In the genomic region with DNA sequence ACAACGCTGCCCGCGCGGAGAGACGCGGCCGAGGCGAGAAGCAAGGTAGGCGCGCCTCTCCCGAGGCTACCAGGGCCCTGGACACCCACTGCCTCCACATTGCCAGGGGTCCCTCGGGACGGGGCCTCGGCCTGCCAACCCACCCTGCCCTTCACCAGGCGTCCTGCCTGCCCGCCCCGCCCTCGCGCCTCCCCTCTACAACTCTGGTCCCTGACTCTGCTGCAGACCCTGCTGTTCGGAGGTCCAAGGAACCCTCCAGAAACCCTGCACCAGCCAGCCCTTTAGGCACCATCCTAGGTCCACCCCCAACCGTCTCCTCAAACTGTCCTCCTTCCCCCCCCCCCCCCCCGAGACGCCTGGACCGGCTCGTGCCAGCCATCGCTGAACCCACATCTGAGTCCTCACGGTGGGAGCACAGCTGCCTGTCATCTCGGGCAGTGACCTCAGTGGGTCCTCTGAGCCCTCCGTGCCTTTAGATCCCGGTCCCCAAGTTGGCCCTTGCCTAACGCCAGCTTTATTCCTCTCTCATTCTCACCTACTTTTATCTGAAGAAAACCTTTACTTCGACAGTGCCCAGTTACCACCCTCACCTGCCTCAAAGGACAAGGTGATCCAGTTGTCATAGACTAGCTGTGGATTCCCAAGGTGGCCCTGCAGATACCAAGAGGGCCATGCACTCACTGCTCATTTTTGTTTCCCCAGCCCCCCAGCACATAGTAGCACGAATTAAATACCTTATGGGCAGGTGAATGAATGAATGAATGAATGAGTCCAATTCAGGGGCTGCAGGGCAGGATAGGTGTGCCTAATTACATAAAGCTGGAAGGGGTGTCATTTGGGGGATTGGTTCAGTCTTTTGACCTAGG, we compare ENCODE assay signal across 8 mouse cellular contexts. TPM values are rescaled to one million over a fixed set of nuclear protein-coding genes. Genes with fewer than 3 reads are reported as not detected.
DNase-seq lines count a peak whose midpoint lies in the region; ATAC-seq and TF ChIP-seq lines count a peak whose summit lies in the region.

No protein-coding gene starts in this region.

- peak; percentile 77 for ATAC-seq in lung, embryonic 15.5 days (ENCODE audit: borderline replicate concordance, extremely low read depth, low FRiP score, low TSS enrichment)
- ATAC-seq in granulocyte monocyte progenitor cell, adult 5-6 weeks (replicated peaks; ENCODE audit: poor library complexity, severe bottlenecking) = no peak

- peak overlapping the region; percentile 83 for H3K9ac ChIP-seq in lung, embryonic 15.5 days

- H3K27ac ChIP-seq in lung, embryonic 15.5 days = peak overlapping the region; percentile 69; the same call in 1 of the 2 replicates
- H3K27ac ChIP-seq in forebrain, embryonic 10.5 days = peak overlapping the region; percentile 87
- H3K27ac ChIP-seq in limb, embryonic 10.5 days = peak overlapping the region; percentile 80
- peak overlapping the region; percentile 78 for H3K27ac ChIP-seq in small intestine, adult 2 months (ENCODE audit: insufficient read depth, low read depth, low read length)

- H3K4me2 ChIP-seq in lung, embryonic 15.5 days = peak overlapping the region; percentile 93

- no peaks in the 10 kb centered on the region for H3K36me3 ChIP-seq in lung, embryonic 15.5 days
- no peaks in the 10 kb centered on the region for H3K36me3 ChIP-seq in forebrain, embryonic 10.5 days (replicated peaks)
- no peaks in the 10 kb centered on the region for H3K36me3 ChIP-seq in limb, embryonic 10.5 days
- H3K36me3 ChIP-seq in small intestine, adult 2 months (ENCODE audit: control insufficient read depth, insufficient read depth, low read length) = no peaks in the 10 kb centered on the region

- WGBS in lung, embryonic 15.5 days = 6% methylated on average over 22 of the region's 33 CpGs
- 7% methylated on average over 32 of the region's 33 CpGs for WGBS in forebrain, embryonic 10.5 days
- 8% methylated on average over 32 of the region's 33 CpGs for WGBS in limb, embryonic 10.5 days
- 4% methylated on average over 31 of the region's 33 CpGs for WGBS in small intestine, adult 2 months

- DNase-seq in lung, postnatal 10 days = no peak
- DNase-seq in forebrain, embryonic 10.5 days (ENCODE audit: extremely low spot score, low spot score) = no peak
- no peak for DNase-seq in limb, embryonic 10.5 days (ENCODE audit: low spot score)
- DNase-seq in layer of hippocampus, postnatal 10 days (ENCODE audit: low spot score in 2 of 2) = no peak
- DNase-seq in adrenal gland, adult 18-20 months (ENCODE audit: low spot score in 2 of 2) = no peak

- H3K4me3 ChIP-seq in lung, embryonic 15.5 days = peak overlapping the region; percentile 83
- H3K4me3 ChIP-seq in forebrain, embryonic 10.5 days = peak overlapping the region; percentile 80
- peak overlapping the region; percentile 74 for H3K4me3 ChIP-seq in limb, embryonic 10.5 days
- H3K4me3 ChIP-seq in small intestine, adult 2 months (ENCODE audit: low read depth, low read length) = peak overlapping the region; percentile 75

- TF ChIP-seq CTCF in small intestine, adult 2 months (IDR thresholded peaks at IDR 0.05; ENCODE audit: extremely low read depth, insufficient read length, insufficient replicate concordance, low read depth, low read length) = no peak

- H3K4me1 ChIP-seq in lung, embryonic 15.5 days = peaks cover 24% of the 10 kb centered on the region; the same call in 1 of the 2 replicates
- H3K4me1 ChIP-seq in forebrain, embryonic 10.5 days = peaks cover 21% of the 10 kb centered on the region
- peaks cover 15% of the 10 kb centered on the region for H3K4me1 ChIP-seq in limb, embryonic 10.5 days
- H3K4me1 ChIP-seq in small intestine, adult 2 months (ENCODE audit: control insufficient read depth, insufficient read depth, insufficient read length, low read length) = peaks cover 3% of the 10 kb centered on the region

- H3K9me3 ChIP-seq in lung, embryonic 15.5 days = no peaks in the 10 kb centered on the region
- H3K9me3 ChIP-seq in forebrain, embryonic 10.5 days = no peaks in the 10 kb centered on the region
- no peaks in the 10 kb centered on the region for H3K9me3 ChIP-seq in limb, embryonic 10.5 days (replicated peaks)

- TF ChIP-seq POLR2A in small intestine, adult 2 months (IDR thresholded peaks at IDR 0.05; ENCODE audit: low read depth, low read length) = no peak

- peaks cover 9% of the 10 kb centered on the region; the same call in 1 of the 2 replicates for H3K27me3 ChIP-seq in lung, embryonic 15.5 days
- H3K27me3 ChIP-seq in forebrain, embryonic 10.5 days (ENCODE audit: poor library complexity, severe bottlenecking) = peaks cover 31% of the 10 kb centered on the region
- H3K27me3 ChIP-seq in limb, embryonic 10.5 days (ENCODE audit: low read depth, poor library complexity, severe bottlenecking) = peaks cover 30% of the 10 kb centered on the region
- no peaks in the 10 kb centered on the region for H3K27me3 ChIP-seq in small intestine, adult 2 months (ENCODE audit: control insufficient read depth, insufficient read depth, low read length)

RNA-seq across cellular contexts. Expression of gene Rusc2, which starts 0.6 kb away (rescaled TPM):
- polyA plus RNA-seq in lung, embryonic 15.5 days (2015; fragmentation: Nextera tagmentation; extraction: Ambion mirVana) = 13.0 and 14.0 TPM in 2 replicates
- 7.4 and 8.4 TPM in 2 replicates for polyA plus RNA-seq in forebrain, embryonic 10.5 days (2016; fragmentation: Nextera tagmentation; extraction: Ambion mirVana)
- 3.4 and 5.8 TPM in 2 replicates for polyA plus RNA-seq in limb, embryonic 10.5 days (2016; fragmentation: Nextera tagmentation; extraction: Ambion mirVana)
- 9.4 and 11.2 TPM in 2 replicates for polyA plus RNA-seq in small intestine, adult 2 months (2012; rRNA removed)
- total RNA-seq in granulocyte monocyte progenitor cell, adult 5-6 weeks (2014; fragmentation: Nextera tagmentation) = 1.3 and 2.9 TPM in 2 replicates
- 1.7 and 1.9 TPM in 2 replicates for total RNA-seq in granulocyte monocyte progenitor cell, adult 5-6 weeks (2017)
- 100 to 1,000 TPM; 126 to 129 TPM for total RNA-seq in layer of hippocampus, postnatal 10 days (2021)
- total RNA-seq in adrenal gland, adult 18-20 months (2021) = 10 to 100 TPM; 36.9 to 39.9 TPM

RNA-seq across cellular contexts. Expression of gene Fam166b, which starts 46.5 kb away (rescaled TPM):
- 0.14 and 0.25 TPM in 2 replicates for polyA plus RNA-seq in lung, embryonic 15.5 days (2015; fragmentation: Nextera tagmentation; extraction: Ambion mirVana)
- polyA plus RNA-seq in forebrain, embryonic 10.5 days (2016; fragmentation: Nextera tagmentation; extraction: Ambion mirVana) = 0.10 and 0.17 TPM in 2 replicates
- polyA plus RNA-seq in limb, embryonic 10.5 days (2016; fragmentation: Nextera tagmentation; extraction: Ambion mirVana) = 0.18 TPM in 1 of 2 replicates, not detected in the other
- 0.24 TPM in 1 of 2 replicates, not detected in the other for polyA plus RNA-seq in small intestine, adult 2 months (2012; rRNA removed)
- not detected in 2 replicates for total RNA-seq in granulocyte monocyte progenitor cell, adult 5-6 weeks (2014; fragmentation: Nextera tagmentation)
- total RNA-seq in granulocyte monocyte progenitor cell, adult 5-6 weeks (2017) = not detected in 2 replicates
- 1 to 10 TPM in 1 of 2 experiments, under 1 TPM in 1; 0.98 to 2.6 TPM for total RNA-seq in layer of hippocampus, postnatal 10 days (2021)
- total RNA-seq in adrenal gland, adult 18-20 months (2021) = not detected

RNA-seq across cellular contexts. Expression of gene Tesk1, which starts 59.4 kb away (rescaled TPM):
- polyA plus RNA-seq in lung, embryonic 15.5 days (2015; fragmentation: Nextera tagmentation; extraction: Ambion mirVana) = 8.3 and 8.5 TPM in 2 replicates
- 3.2 and 3.5 TPM in 2 replicates for polyA plus RNA-seq in forebrain, embryonic 10.5 days (2016; fragmentation: Nextera tagmentation; extraction: Ambion mirVana)
- polyA plus RNA-seq in limb, embryonic 10.5 days (2016; fragmentation: Nextera tagmentation; extraction: Ambion mirVana) = 7.5 and 9.7 TPM in 2 replicates
- 45.8 and 77.6 TPM in 2 replicates for polyA plus RNA-seq in small intestine, adult 2 months (2012; rRNA removed)
- 6.9 and 24.2 TPM in 2 replicates for total RNA-seq in granulocyte monocyte progenitor cell, adult 5-6 weeks (2014; fragmentation: Nextera tagmentation)
- total RNA-seq in granulocyte monocyte progenitor cell, adult 5-6 weeks (2017) = 5.9 and 7.4 TPM in 2 replicates
- total RNA-seq in layer of hippocampus, postnatal 10 days (2021) = 10 to 100 TPM; 70.3 to 72.1 TPM
- total RNA-seq in adrenal gland, adult 18-20 months (2021) = 10 to 100 TPM; 67.6 to 72.3 TPM
